Mouse (Mus musculus) brain, embryonic 14.5 days (tissue): ENCODE results near the gene Ap5s1.

Source experiments
- CTCF ChIP-seq: fragments of 200-500 bp; IDR thresholded peaks from 2 replicates; pipeline ENCODE4 v1.5.1; 2012; ENCODE audit warnings: inconsistent platforms, mild to moderate bottlenecking, moderate library complexity, borderline replicate concordance; ENCODE audit not compliant: insufficient read depth, insufficient read length; ENCODE audit errors: extremely low read depth
- POLR2A ChIP-seq: fragments of 200-500 bp; IDR thresholded peaks from 2 replicates; pipeline ENCODE4 v1.6.1; 2012; ENCODE audit warnings: mild to moderate bottlenecking, inconsistent platforms, borderline replicate concordance; ENCODE audit not compliant: poor library complexity, insufficient read depth, insufficient read length, severe bottlenecking; ENCODE audit errors: extremely low read depth

DNA sequence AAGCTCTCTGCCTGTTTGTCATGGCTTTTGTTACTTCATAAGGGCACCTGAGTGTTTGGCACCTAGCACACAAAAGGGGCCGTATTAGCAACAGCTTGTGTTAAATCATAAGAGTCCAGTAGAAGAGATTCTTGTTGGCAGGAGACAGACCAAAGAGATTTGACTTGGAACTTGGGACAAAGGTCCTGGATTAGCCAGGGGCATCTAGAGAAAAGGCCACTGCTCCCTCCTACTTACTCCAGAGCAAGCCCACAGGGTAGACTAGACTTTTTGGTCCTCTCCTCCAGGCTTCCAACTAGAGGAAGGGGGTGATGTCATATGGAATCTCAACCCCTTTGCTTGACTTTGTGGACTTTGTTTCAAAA lies 31.0 kb upstream of the Ap5s1 start:
- TF ChIP-seq POLR2A, result no peak
- no peak for TF ChIP-seq CTCF
